Mouse (Mus musculus): ENCODE results near the gene Cdnf.
A peak's percentile ranks its signal among the peaks of the same experiment; 100 is the strongest.

Gene Cdnf

GRCm38 (mm10) chr2:3512552-3513454, at the start of gene Cdnf, which contains the start of the genes Gm45902 and Hspa14:
TSS of gene Cdnf (plus strand) at chr2:3513030.
TSS of gene Gm45902 (minus strand) at chr2:3512790.
TSS of gene Hspa14 (minus strand) at chr2:3512814.
- DNase-seq (ENCODE audit: low read depth, low spot score), result peak; percentile 99

GRCm38 (mm10) chr2:3473891-3474290, 38.9 kb upstream of the Cdnf start:
- DNase-seq (ENCODE audit: low read depth, low spot score), result no peak

GRCm38 (mm10) chr2:3474361-3474805, 38.4 kb upstream of the Cdnf start:
- peak; percentile 78 for DNase-seq (ENCODE audit: low read depth, low spot score)

GRCm38 (mm10) chr2:3474861-3475283, 38.0 kb upstream of the Cdnf start, which contains the start of gene Suv39h2:
TSS of gene Suv39h2 (minus strand) at chr2:3475031.
- peak; percentile 98 for DNase-seq (ENCODE audit: low read depth, low spot score)

GRCm38 (mm10) chr2:3475746-3476251, 37.0 kb upstream of the Cdnf start:
- DNase-seq (ENCODE audit: low read depth, low spot score), result no peak

GRCm38 (mm10) chr2:3480239-3480638, 32.6 kb upstream of the Cdnf start:
- peak; percentile 18 for DNase-seq (ENCODE audit: low read depth, low spot score)

- no peak for DNase-seq (ENCODE audit: low read depth, low spot score)
Measured at GRCm38 (mm10) chr2:3489816-3490215, 23.0 kb upstream of the Cdnf start.

GRCm38 (mm10) chr2:3493833-3494409, 18.9 kb upstream of the Cdnf start:
- no peak for DNase-seq (ENCODE audit: low read depth, low spot score)

GRCm38 (mm10) chr2:3499543-3499942, 13.3 kb upstream of the Cdnf start:
- no peak for DNase-seq (ENCODE audit: low read depth, low spot score)

- DNase-seq (ENCODE audit: low read depth, low spot score), result peak; percentile 62
Measured at GRCm38 (mm10) chr2:3500886-3501285, 11.9 kb upstream of the Cdnf start.

GRCm38 (mm10) chr2:3512076-3512475, 754 bp upstream of the Cdnf start:
- DNase-seq (ENCODE audit: low read depth, low spot score), result peak; percentile 75

GRCm38 (mm10) chr2:3522558-3522957, 9.7 kb downstream of the Cdnf start:
- no peak for DNase-seq (ENCODE audit: low read depth, low spot score)

GRCm38 (mm10) chr2:3526288-3526687, 13.5 kb downstream of the Cdnf start:
- no peak for DNase-seq (ENCODE audit: low read depth, low spot score)

GRCm38 (mm10) chr2:3541307-3542079, 28.7 kb downstream of the Cdnf start:
- DNase-seq (ENCODE audit: low read depth, low spot score), result no peak

- no peak for DNase-seq (ENCODE audit: low read depth, low spot score)
Measured at GRCm38 (mm10) chr2:3546055-3546454, 33.2 kb downstream of the Cdnf start.

GRCm38 (mm10) chr2:3546588-3546987, 33.8 kb downstream of the Cdnf start:
- peak; percentile 78 for DNase-seq (ENCODE audit: low read depth, low spot score)

GRCm38 (mm10) chr2:3570186-3570585, 57.4 kb downstream of the Cdnf start, which contains the start of gene Fam107b:
TSS of gene Fam107b (plus strand) at chr2:3570488.
- no peak for DNase-seq (ENCODE audit: low read depth, low spot score)

- DNase-seq (ENCODE audit: low read depth, low spot score), result no peak
Measured at GRCm38 (mm10) chr2:3570606-3571005, 57.8 kb downstream of the Cdnf start.

- peak; percentile 24 for DNase-seq (ENCODE audit: low read depth, low spot score)
Measured at GRCm38 (mm10) chr2:3573883-3574282, 61.1 kb downstream of the Cdnf start.

- DNase-seq (ENCODE audit: low read depth, low spot score), result no peak
Measured at GRCm38 (mm10) chr2:3575140-3575539, 62.3 kb downstream of the Cdnf start.

Measured in A20 (cell line).